Mouse (Mus musculus): ENCODE measurements at regions not wholly inside any gene's neighbourhood (a gene's known extent, or its start where the extent isn't known, plus 50 kb on each side); places are given as distances from the start of the nearest gene placed in this dataset.

DNA sequence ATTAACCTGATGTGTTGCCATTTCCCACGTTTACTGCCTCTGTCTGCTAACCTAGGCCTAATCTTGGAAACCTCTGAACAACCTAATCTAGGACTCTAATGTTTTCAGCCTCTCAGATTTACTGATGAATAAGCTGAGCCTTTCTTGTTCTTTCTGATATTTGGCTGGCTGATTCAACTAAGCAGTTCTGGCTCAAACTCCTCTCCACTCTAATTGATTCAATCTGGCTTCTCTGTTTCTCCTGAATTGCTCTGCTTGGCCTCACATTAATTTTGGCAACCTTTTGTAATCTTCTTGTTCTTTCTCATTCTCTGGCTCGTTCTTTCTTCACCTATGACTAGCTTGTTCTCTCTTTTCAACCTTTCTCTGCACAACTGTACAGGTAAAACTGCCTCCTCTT, 1561.2 kb upstream of the Zeb2 start:
- no peak for DNase-seq (ENCODE audit: low spot score)

DNA sequence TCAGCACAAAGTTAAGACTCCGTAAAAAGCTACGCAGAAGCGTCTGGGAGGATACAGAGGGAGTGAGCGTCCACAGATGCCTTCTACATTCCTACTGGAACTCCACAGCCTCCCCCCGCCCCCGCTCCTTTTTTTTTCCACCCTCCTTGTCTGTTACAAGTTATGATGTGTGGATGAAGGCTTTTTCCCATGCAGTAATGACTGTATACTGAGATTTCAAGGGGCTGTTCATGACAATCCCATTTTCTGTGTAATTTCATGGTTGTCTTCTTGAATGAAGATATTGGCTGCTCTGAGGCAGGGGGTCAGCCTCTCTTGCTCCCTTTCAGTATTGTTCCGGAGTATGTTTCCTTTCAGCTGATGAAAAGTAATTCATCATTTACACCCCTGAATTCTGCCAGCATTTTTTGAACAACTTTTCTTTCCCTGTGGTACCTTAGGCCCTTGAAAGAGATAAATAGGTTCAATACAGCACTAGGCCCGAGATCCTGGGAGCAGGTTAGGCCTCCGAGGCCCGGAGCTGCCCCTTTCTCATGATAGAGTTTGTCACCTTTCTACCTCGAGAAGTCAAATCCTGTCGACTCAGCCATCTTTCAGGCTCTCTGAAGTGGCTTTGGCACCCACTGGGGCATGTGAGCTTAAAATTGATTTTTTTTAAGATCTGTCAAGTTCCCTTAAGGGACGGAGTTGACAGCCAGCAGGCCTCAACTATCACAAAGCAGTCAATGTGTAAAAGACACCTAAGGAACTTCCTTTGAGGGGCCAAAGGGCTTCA, 1552.5 kb upstream of the Zeb2 start:
- no peak for DNase-seq (ENCODE audit: low spot score)

DNA sequence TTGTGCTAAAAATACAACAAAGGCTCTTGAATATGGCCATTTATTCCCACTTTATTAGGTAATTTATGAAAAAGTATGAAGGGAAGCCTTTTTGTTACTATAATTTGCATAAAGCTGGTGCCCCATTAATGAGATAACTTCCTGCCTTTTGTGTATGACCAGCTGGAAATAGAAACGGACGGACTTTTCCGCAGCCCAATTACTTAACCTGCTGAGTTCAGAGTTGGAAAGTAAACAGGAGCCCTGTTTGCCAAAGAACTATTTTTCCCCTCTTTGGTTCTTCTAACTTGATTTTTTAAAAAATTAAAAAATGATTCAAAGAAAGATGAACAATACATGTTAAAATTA, 1549.8 kb upstream of the Zeb2 start:
- DNase-seq (ENCODE audit: low spot score), result no peak

DNA sequence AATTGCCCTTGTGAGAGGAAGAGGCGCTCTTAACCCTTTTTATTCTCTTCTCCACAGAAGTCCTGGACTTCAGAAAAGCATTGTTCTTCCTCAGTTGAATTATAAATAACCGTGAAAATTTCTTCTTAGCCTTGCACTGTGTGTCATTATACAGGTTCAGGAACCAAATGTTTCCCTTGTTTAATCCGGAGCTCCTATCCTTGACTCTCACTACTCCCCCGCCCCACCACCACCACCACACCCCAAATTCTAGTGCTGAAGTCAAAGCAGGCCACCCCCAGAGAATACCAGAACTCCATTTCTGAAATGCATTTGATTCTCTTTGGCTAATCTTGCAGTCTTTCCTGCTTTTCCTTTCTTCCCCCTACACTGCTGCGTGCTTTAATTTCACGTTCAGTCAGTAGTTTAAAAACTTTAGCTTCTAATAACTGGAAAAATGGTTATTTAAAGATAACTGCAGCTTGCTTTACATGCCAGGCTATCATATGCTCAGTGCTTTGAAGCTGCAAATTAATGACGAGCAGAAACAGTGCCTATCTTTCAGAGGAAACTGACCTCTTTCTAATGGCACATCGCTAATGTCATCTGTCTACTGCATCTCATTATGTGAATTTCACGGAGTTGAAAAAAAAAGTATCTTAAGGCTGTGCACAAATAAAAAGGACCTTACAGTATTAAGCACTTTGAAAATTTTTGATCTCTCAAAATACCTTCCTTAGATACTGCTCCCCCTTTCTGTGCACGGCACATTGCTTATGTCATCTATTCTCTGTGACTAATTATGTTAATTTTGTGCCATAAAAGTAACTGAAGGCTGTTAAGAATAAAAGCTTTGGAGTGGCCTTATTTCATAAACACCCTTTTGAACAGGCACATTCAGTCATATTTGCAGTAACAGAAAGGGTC, 1549.1 kb upstream of the Zeb2 start:
- no peak for DNase-seq (ENCODE audit: low spot score)

DNA sequence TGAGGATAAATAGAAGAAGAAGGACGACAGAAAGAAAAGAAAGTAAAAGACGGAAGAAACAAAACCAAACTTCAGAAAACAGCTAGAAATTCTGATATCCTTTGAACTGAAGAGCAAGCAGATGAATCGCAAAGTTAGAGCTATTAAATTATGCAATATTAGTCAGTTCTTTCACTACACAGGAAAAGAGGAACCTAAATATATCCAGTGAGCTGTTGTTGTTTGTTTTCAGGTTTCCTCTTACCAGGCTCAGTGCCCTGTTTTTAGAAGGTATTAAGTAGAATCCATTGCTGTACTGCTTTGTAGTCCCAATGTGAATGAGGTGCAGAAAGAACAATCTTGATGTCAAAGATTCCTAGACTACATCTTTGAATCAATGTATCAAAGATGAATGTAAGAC, 1544.7 kb upstream of the Zeb2 start:
- no peak for DNase-seq (ENCODE audit: low spot score)

DNA sequence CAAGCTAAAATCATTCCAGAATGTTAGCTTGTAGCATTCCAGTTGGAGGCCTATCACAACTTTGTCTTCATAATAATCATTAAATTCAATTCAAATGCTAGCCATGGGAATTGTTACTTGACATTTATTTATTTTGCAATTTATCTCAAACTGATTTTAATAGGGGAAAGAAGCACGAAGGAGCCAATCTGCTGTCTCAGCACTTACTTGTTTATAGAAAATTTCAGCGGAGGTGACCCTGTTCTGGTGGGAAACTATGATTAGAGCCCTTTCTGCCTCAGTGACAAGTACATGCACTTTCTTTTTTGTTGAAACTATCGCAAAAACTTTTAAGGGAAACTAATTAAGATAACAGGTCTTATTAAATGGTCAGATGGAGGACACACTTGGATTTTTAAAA, 1543.4 kb upstream of the Zeb2 start:
- DNase-seq (ENCODE audit: low spot score), result no peak

DNA sequence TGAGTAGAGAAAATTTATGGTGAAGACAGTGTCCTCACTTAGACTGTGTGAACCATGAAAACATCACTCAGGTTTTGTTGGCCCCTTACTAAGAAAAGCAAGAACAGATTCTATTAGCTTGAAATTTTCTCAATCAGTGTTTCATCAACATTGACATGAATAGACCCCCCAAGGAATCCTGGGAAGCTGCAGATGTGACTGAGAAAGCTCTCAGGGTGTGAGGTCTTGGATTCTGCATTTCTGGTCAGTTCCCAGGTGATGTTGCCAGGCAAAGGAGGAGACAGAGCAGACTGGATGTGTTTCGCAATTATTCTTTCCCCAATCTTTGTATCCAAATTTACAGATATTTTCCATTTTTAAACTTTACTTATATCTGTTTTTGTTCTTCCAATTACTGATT, 1538.1 kb upstream of the Zeb2 start:
- DNase-seq (ENCODE audit: low spot score), result no peak

DNA sequence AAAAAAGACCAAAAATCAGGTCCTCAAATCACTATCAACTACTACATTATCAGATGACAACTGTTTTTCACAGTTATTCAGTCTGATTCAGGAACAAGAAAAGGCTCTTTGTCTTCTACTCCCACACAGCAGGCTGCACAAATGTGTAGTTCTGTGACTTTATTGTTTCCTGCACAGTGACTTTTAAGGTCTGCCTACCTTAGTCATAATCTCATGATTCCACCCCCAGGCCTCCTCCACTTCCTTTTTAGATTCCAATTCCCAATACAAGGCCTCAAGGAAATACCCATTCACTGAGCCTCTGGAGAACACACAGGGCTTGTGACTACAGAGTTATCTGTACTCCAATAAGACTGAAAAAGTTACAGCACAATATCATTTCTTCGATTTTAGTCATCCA, 1535.4 kb upstream of the Zeb2 start:
- DNase-seq (ENCODE audit: low spot score), result no peak

DNA sequence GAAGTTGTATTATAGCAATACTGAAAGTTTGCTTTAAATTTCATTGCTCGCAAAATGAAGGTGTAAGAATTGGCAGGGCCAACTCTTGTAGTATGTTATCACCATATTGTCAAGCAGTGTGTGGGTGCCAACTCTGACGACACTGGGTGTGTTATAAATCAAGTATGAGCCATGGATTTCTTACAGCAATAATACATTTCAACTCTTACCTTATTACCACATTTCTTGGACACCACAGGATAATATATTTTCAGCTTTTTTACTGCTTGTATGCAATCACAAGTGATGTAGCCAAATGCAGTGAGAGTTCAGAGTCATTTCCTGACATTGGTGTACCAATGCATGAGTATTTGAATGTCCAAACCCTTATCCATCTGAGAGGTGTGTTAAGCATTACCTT, 1529.2 kb upstream of the Zeb2 start:
- no peak for DNase-seq (ENCODE audit: low spot score)

DNA sequence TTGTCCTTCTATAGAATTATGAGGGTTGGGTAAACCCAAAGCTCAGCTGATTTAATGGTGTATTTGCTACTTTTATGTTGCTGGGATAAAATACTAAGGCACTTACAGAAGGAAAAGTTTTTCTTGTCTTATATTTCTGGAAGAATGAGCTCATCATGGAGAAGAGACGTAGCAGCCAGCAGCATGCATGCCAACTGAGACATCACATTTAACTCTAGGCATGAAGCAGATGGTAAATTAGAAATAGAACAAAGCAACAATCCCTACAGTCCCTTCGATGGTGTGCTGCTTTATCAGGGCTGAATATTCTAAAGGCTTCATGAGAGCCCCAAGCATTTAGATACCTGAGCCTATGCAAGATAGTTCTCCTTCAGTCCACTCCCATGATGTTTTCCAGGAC, 1492.0 kb upstream of the Zeb2 start:
- no peak for DNase-seq (ENCODE audit: low spot score)

DNA sequence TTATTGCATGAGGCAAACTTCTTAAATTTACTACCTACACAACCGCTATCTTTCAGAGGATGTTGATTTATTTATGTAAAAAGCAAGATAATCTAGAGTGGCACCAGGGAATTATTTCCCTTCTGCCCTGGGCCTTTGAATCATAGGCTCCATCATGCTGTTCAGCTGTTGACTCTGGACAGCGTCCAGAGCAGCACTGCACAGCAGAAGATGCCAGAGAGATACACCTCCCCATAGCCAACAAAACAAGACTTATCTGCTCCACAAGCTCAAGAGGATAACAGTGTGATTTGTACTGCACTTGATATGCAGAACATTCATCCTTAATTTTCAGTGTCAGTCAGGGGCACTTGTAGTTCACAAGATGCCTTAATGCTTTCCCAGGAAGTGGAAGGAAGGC, 1464.6 kb upstream of the Zeb2 start:
- DNase-seq (ENCODE audit: low spot score), result no peak

DNA sequence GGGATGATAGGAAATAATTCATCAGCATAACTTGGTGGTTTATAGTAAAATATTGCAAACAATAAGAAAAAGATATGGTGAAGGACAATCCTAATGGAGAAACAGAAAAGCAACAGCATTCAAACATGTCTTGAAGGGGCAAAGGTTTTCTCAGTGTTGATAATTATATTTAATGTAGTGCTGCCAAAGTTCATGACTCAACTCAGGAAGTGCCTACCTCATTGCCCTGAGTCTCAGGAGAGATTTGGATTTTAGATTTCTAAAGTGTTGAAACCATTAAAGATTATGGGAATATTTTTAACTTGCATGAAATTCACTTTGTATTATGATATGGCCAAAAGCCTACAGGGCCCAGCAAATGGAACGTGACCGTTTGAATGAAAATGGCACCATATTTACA, 1453.2 kb upstream of the Zeb2 start:
- no peak for DNase-seq (ENCODE audit: low spot score)

DNA sequence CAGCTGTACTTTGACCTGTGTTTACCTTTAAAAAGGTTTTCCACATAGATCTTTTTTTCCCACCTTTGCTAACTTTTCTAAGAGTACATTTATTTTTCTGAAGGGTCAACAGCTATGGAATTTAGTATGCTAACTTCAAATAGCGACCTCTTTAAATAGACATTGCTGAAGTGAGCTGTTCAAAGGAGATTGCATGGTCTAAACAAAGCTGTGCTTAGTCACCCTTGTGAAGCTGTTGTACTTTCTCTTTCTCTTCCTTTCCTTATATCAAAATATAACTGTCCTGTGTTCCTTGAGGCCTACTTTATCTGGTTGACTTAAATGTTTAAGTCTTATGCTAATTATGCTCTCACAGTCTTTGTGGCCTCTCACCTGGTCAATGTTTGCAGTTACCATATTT, 1416.2 kb upstream of the Zeb2 start:
- DNase-seq (ENCODE audit: low spot score), result no peak

DNA sequence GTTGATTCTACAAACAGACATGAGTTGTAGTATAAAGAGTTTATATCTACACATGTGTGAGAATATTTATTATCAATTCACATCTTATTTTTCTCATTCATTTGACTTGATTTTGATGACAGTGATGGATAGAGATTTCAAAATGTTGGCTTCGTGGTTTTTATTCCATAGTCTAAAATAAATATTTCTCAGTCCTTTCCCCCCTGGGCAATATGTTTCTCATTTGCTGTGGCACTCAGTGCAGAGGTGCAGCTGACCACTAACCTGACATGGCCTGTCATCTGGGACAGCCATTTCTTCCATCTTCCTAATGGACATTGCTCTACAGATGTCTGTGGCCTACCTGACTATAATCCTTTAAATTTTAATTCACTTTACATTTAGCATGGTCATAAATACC, 1413.5 kb upstream of the Zeb2 start:
- DNase-seq (ENCODE audit: low spot score), result no peak

DNA sequence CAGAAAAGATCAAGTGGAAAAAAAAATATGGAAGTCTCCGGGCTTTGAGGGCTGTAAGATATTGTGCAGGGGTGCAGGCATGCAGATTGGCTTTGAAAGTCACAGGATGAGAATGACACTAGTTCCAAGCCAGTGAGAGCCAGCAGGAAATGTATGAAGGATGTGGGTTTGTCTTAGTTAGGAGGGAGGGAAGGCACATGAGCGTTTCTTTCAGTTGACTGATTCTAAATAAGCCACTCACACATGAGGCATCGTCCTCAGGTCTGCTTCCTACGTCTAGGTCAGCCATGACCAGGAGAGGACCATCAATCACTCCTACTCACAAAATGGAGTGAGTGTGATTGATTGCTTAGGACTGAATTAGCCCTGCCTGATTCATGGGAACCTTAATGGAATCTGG, 1408.0 kb upstream of the Zeb2 start:
- DNase-seq (ENCODE audit: low spot score), result no peak

DNA sequence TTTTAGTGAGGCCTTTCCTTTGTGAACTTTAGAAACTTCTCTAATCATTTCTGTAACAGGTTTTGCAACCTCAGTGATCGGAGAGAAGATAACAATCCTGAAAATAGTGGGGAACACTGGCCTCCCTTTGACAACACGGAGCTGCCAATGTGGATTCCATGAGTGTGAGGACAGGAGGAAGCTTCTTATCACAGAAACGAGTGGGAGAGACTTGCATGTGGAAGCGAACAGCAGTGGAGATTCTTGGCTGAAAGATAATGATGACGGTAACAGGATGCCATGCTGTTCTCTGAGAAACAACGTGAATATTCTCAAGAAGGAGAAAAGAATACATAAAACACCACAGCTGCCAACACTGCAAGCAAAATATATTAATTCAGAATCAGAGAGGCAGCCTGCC, 1407.4 kb upstream of the Zeb2 start:
- DNase-seq (ENCODE audit: low spot score), result no peak

DNA sequence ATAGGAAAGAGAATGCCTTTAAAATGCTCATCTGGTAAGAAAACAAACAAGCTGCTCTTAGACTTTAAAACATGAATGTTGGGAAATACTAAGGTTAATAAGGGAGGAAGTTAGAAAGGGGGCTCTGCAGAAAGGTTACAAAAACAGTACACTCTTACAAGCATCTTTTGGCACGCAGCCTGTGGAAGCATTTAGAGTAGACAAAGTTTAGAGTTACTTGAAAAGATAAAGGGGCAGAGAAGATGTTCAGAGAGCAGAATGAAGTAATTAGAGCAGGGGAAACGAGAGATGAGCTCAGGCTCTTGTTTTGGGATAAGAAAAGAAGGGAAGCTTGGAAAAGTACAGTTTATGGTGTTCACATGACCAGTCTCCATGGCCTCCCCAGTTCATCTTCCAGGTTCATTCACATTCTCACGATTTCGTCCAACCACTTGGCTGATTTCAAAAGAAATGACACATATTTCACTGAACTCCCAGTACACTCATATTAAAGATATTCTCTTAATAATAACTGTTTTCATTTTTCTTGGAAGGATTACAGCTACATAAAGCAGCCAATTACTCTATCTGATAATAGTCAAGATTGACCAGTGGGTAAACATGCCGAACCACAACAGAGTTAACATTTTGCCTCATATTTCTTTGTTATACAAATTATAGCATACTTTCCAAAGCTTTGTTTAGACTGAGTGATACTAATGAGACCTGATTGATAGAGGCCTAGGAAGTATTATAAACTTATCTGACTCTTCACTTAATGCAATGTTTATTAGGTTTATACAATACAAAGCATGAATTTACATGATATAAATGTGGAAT, 1404.2 kb upstream of the Zeb2 start:
- DNase-seq (ENCODE audit: low spot score), result peak; percentile 8

DNA sequence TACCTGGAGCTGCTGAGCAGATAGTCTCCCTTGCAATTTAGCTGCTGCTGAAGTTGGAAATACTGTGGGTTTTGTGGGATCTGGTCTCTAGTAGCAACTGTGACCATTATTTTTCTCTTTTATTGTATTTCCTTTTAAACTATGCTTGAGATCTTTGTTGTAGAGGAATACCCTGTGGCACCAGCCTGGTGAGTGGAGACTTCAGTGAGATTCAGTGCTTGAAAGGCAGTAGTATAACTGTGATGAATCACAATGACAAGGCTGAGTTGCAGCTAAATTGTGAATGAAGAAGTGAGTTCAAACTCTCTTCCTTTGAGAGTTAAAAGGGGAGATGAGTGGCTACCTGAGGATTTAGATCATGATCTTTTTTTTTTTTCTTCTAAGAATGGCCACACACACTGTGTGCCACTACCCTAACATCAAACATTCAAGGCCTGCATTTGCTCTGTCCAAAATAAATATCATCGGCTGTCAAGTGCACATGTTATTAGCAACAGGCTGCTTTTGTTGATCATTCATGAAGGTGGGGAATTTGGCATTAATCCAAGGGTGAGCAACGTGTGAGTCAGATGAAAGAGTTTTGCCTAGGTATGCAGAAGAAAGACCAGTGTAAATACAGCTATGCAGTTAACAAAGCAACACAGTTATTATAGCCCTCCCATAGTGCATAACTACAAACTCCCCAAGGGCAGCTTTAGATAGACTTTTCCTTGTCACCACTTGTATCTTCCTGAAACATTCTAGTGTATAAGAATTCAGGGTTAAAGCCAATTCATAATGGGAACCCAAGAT, 1395.2 kb upstream of the Zeb2 start:
- DNase-seq (ENCODE audit: low spot score), result no peak

DNA sequence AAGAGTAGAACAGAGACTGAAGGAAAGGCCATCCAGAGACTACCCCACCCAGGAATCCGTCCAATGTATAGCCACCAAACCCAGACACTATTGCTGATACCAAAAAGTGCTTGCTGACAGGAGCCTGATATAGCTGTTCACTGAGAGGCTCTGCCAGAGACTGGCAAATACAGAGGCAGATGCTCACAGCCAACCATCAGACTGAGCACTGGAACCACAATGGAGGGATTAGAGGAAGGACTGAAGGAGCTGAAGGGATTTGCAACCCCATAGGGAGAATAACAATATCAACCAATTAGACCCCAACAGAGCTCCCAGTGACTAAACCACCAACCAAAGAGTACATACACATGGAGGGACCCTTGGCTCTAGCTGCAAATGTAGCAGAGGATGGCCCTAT, 1389.8 kb upstream of the Zeb2 start:
- DNase-seq (ENCODE audit: low spot score), result no peak

DNA sequence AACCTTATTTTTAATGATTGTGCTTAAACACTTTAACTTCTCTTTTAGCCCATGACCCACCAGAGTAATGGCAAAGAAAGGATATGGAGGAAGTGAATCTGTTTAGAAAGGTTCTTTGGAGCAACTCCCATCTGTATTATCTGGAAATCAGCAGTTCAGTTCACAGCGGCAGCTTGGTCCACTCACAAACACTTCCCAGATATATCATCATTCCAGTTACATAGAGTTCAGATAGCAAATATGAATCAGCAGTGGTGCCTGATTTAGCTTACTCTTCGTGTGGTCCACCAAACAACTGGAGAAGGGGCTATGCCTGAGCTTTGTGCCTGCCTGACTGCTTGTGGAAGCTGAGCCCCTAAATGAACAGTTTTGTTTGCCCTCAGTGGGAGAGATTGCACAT, 1385.9 kb upstream of the Zeb2 start:
- DNase-seq (ENCODE audit: low spot score), result no peak

DNA sequence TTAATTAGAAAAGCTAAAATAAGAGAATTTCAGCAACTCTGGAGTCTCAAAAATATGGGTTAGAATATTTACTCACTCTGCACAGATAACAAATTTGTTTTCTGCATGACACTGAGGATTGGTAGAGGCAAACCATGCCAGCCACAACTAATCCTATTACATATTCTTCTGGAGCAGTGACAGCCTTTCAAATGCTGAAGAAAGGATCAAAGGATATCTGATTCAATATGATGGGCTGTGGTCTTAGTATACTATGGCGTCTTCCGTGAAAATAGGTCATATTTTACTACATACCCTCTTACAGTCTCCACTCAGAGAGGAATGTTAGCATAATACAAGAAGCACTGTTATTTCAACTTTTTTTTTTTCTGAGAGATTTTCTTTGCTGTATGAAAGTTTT, 1375.1 kb upstream of the Zeb2 start:
- no peak for DNase-seq (ENCODE audit: low spot score)

DNA sequence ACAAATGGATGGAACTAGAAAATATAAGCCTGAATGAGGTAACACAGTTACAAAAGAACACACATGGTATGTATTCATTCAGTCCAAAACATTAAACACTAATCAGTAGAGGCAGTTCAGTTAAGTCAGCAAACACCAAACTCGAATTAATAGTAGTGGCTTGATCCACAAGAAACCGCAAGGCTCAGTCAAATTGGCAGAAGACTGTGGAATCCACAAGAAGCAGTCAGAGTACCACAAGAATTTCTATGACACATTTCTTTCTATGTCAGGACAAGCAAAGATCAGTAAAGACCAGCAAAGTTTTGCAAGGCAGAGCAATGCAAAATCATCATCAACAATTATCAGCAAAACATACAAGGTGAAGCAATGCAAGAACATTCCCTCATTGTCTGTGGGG, 1373.9 kb upstream of the Zeb2 start:
- DNase-seq (ENCODE audit: low spot score), result no peak

Data from ovary, postnatal 36 days (tissue).